7 mouse cellular contexts compared by ENCODE assay signal in genomic region chr1:36939506-36940380, GRCm38 (mm10). TPM values are rescaled to one million over a fixed set of nuclear protein-coding genes. Genes with fewer than 3 reads are reported as not detected.
DNase-seq lines count a peak whose midpoint lies in the region; ATAC-seq lines count a peak whose summit lies in the region.

No protein-coding gene starts in this region.

- peak overlapping the region; percentile 100 for H3K9ac ChIP-seq in intestine, embryonic 15.5 days

- WGBS in intestine, embryonic 15.5 days = under 1% methylated on average over 75 of the region's 79 CpGs
- WGBS in midbrain, embryonic 10.5 days = under 1% methylated on average over 74 of the region's 79 CpGs

- intact Hi-C loops in gastrocnemius, postnatal 36 days (cut with DNase I) = loop anchor here (5.0 kb wide), 1 partner anchor 63 kb away; no protein-coding TSS in a partner anchor
- intact Hi-C loops in left cerebral cortex, postnatal 25 days (cut with DNase I) = loop anchor here (5.0 kb wide), 2 partner anchors 137 to 308 kb away; no protein-coding TSS in a partner anchor

- peak overlapping the region; percentile 99 for H3K4me3 ChIP-seq in intestine, embryonic 15.5 days (replicated peaks)
- peak overlapping the region; percentile 97 for H3K4me3 ChIP-seq in midbrain, embryonic 10.5 days

- H3K9me3 ChIP-seq in intestine, embryonic 15.5 days = no peaks in the 10 kb centered on the region
- H3K9me3 ChIP-seq in midbrain, embryonic 10.5 days (replicated peaks) = no peaks in the 10 kb centered on the region

- H3K27me3 ChIP-seq in intestine, embryonic 15.5 days (replicated peaks) = no peaks in the 10 kb centered on the region
- H3K27me3 ChIP-seq in midbrain, embryonic 10.5 days (ENCODE audit: low read depth, poor library complexity, severe bottlenecking) = no peaks in the 10 kb centered on the region

- ATAC-seq in intestine, embryonic 15.5 days = peak; percentile 99

- peak; percentile 86 to 89 for DNase-seq in adrenal gland, adult 18-20 months (ENCODE audit: low spot score in 2 of 2)
- DNase-seq in embryo, embryonic 11 days = peak; percentile 97
- peak; percentile 88 to 91 for DNase-seq in gastrocnemius, postnatal 36 days
- DNase-seq in left cerebral cortex, postnatal 25 days (ENCODE audit: low spot score in 2 of 2) = peak; percentile 93 to 95
- DNase-seq in midbrain, embryonic 10.5 days (ENCODE audit: low spot score) = peak; percentile 94
- peak; percentile 90 for DNase-seq in right cerebral cortex, postnatal 4 days

- H3K4me2 ChIP-seq in intestine, embryonic 15.5 days (replicated peaks) = peak overlapping the region; percentile 67

- H3K4me1 ChIP-seq in intestine, embryonic 15.5 days (replicated peaks) = peaks cover 9% of the 10 kb centered on the region; the same call in 1 of the 2 replicates
- peaks cover 39% of the 10 kb centered on the region for H3K4me1 ChIP-seq in midbrain, embryonic 10.5 days

- peak overlapping the region; percentile 93 for H3K27ac ChIP-seq in intestine, embryonic 15.5 days
- H3K27ac ChIP-seq in midbrain, embryonic 10.5 days (replicated peaks) = peak overlapping the region; percentile 97

- no peaks in the 10 kb centered on the region for H3K36me3 ChIP-seq in intestine, embryonic 15.5 days
- H3K36me3 ChIP-seq in midbrain, embryonic 10.5 days = no peaks in the 10 kb centered on the region

RNA-seq across cellular contexts. Expression of gene Tmem131, which starts 3.7 kb away (rescaled TPM):
- total RNA-seq in adrenal gland, adult 18-20 months (2021) = 10 to 100 TPM; 37.2 to 44.1 TPM
- 10 to 100 TPM; 21.0 to 23.7 TPM for total RNA-seq in gastrocnemius, postnatal 36 days (2021)
- polyA plus RNA-seq in intestine, embryonic 15.5 days (2015; fragmentation: Nextera tagmentation; extraction: Ambion mirVana) = 13.3 and 13.7 TPM in 2 replicates
- 10 to 100 TPM; 53.4 to 55.8 TPM for total RNA-seq in left cerebral cortex, postnatal 25 days (2021)
- polyA plus RNA-seq in midbrain, embryonic 10.5 days (2016; fragmentation: Nextera tagmentation; extraction: Ambion mirVana) = 10.3 and 12.5 TPM in 2 replicates

Comparison
In these comparisons a context has a peak if more than half of its experiments do, and no peak if none do; other contexts are left out.
1. Peak in every context shown above with its lines: DNase-seq, ATAC-seq, H3K4me3 ChIP-seq and H3K27ac ChIP-seq.